23 mouse cellular contexts compared by ENCODE assay signal in the genomic region with DNA sequence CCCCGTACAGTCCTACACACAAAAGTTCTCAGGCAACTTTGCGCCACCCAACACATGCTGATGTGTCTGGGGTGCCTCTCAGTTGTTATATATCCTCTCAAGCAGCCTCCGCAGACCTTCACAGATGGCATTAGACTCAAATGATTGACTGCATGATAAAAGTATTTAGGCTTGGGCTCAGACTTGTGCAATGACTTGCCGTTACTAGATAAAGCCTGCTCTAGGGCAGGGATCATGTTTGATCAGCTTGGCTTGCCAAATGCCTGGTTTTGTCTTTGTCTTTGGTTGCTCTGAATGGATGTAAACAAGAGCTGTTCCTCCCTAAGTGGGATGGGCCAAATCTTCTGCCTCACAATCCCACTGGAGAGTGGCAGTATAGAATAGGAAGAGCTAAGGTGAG. TPM values are rescaled to one million over a fixed set of nuclear protein-coding genes. Genes with fewer than 3 reads are reported as not detected.
DNase-seq lines count a peak whose midpoint lies in the region; ATAC-seq and TF ChIP-seq lines count a peak whose summit lies in the region.
"Had no signal": no experiment of that assay in that cellular context is flagged by ENCODE, and none has a peak within 500 bp of the region (broad histone marks: within the 10 kb centered on the region; RNA-seq: fewer than 3 reads in every experiment).

No protein-coding gene starts in this region.

- no peak overlapping the region for H3K4me2 ChIP-seq in liver, embryonic 14.5 days (ENCODE audit: low read depth)
- H3K4me2 ChIP-seq in stomach, postnatal 0 days (replicated peaks; ENCODE audit: low read depth) = no peak overlapping the region
- no peak overlapping the region for H3K4me2 ChIP-seq in midbrain, embryonic 14.5 days (ENCODE audit: low read length)
- H3K4me2 ChIP-seq: heart, embryonic 11.5 days; lung, embryonic 14.5 days; midbrain, embryonic 11.5 days; neural tube, embryonic 12.5 days had no signal

- no peak for TF ChIP-seq CTCF in liver, embryonic 14.5 days (IDR thresholded peaks at IDR 0.05; ENCODE audit: low read depth)
- no peak for TF ChIP-seq CTCF in stomach, postnatal 0 days (IDR thresholded peaks at IDR 0.05; ENCODE audit: low read depth)

- peaks cover 6% of the 10 kb centered on the region for H3K27me3 ChIP-seq in liver, embryonic 14.5 days (ENCODE audit: control insufficient read depth, insufficient read depth, low read length)
- no peaks in the 10 kb centered on the region for H3K27me3 ChIP-seq in stomach, postnatal 0 days (ENCODE audit: control insufficient read depth, insufficient read depth, low read length)
- no peaks in the 10 kb centered on the region for H3K27me3 ChIP-seq in midbrain, embryonic 14.5 days (ENCODE audit: control insufficient read depth, insufficient read depth, low read length)
- H3K27me3 ChIP-seq: neural tube, embryonic 12.5 days had no signal

- peak; percentile 16 to 23 for DNase-seq in urinary bladder, adult 18-20 months (ENCODE audit: low spot score in 2 of 2)
- no peak for DNase-seq in urinary bladder, postnatal 25 days (ENCODE audit: low spot score)
- DNase-seq in ZHBTc4 (ENCODE audit: low read depth, low spot score) = peak; percentile 16
- DNase-seq in liver, embryonic 14.5 days (ENCODE audit: low read depth in 3 of 3, low spot score in 3 of 3) = peak in 2 of 3 experiments; percentile 10 to 20
- DNase-seq in stomach, postnatal 0 days (ENCODE audit: low spot score) = no peak
- DNase-seq in midbrain, embryonic 14.5 days = no peak
- no peak for DNase-seq in thymus, postnatal 0 days (ENCODE audit: low spot score)
- DNase-seq: cerebellum, adult 2 months; gastrocnemius, adult 2 months; heart, postnatal 10 days; kidney, adult 9 months; kidney, postnatal 36 days; lung, embryonic 14.5 days; lung, postnatal 36 days; right cerebral cortex, postnatal 4 days; thymus, postnatal 14 days had no signal

- no peaks in the 10 kb centered on the region for H3K9me3 ChIP-seq in liver, embryonic 14.5 days (ENCODE audit: control insufficient read depth, low read length)
- no peaks in the 10 kb centered on the region for H3K9me3 ChIP-seq in stomach, postnatal 0 days (ENCODE audit: control insufficient read depth, low read length)
- H3K9me3 ChIP-seq in midbrain, embryonic 14.5 days (ENCODE audit: control insufficient read depth, low read length) = no peaks in the 10 kb centered on the region
- H3K9me3 ChIP-seq: neural tube, embryonic 12.5 days had no signal

- no peak overlapping the region for H3K27ac ChIP-seq in liver, embryonic 14.5 days
- no peak overlapping the region for H3K27ac ChIP-seq in stomach, postnatal 0 days (replicated peaks)
- H3K27ac ChIP-seq in midbrain, embryonic 14.5 days (replicated peaks; ENCODE audit: low read depth, low read length) = no peak overlapping the region
- H3K27ac ChIP-seq: forebrain, embryonic 10.5 days; gastrocnemius, adult 2 months; neural tube, embryonic 12.5 days had no signal

- peaks cover 0 to 12% of the 10 kb centered on the region in 2 experiments; a peak in 2 of 4 replicates for H3K4me1 ChIP-seq in liver, embryonic 14.5 days (replicated peaks; ENCODE audit: control insufficient read depth in 2 of 2, insufficient read depth in 2 of 2, low read length in 1 of 2)
- no peaks in the 10 kb centered on the region for H3K4me1 ChIP-seq in stomach, postnatal 0 days (replicated peaks; ENCODE audit: control insufficient read depth, insufficient read depth)
- peaks cover 4% of the 10 kb centered on the region; the same call in 1 of the 2 replicates for H3K4me1 ChIP-seq in midbrain, embryonic 14.5 days (ENCODE audit: control insufficient read depth, insufficient read depth, low read length)

- no peak overlapping the region for H3K4me3 ChIP-seq in liver, embryonic 14.5 days (ENCODE audit: insufficient read depth in 1 of 2, low read depth in 2 of 2, low read length in 2 of 2)
- H3K4me3 ChIP-seq in stomach, postnatal 0 days (ENCODE audit: low read depth, low read length) = no peak overlapping the region
- H3K4me3 ChIP-seq in midbrain, embryonic 14.5 days (replicated peaks; ENCODE audit: low read depth, low read length) = no peak overlapping the region
- H3K4me3 ChIP-seq: forebrain, embryonic 10.5 days; gastrocnemius, adult 2 months; neural tube, embryonic 12.5 days had no signal

- WGBS in liver, embryonic 14.5 days (ENCODE audit: insufficient replicate concordance) = 34% methylated on average over 4 of the region's 4 CpGs
- 60% methylated on average over 4 of the region's 4 CpGs for WGBS in stomach, postnatal 0 days
- 77% methylated on average over 4 of the region's 4 CpGs for WGBS in midbrain, embryonic 14.5 days

- H3K9ac ChIP-seq in liver, embryonic 14.5 days (replicated peaks) = no peak overlapping the region
- H3K9ac ChIP-seq in stomach, postnatal 0 days (ENCODE audit: low read length) = no peak overlapping the region
- H3K9ac ChIP-seq in midbrain, embryonic 14.5 days (replicated peaks; ENCODE audit: low read length) = no peak overlapping the region
- H3K9ac ChIP-seq: lung, embryonic 14.5 days; neural tube, embryonic 12.5 days had no signal

- H3K36me3 ChIP-seq in liver, embryonic 14.5 days (replicated peaks; ENCODE audit: control insufficient read depth, insufficient read depth, low read depth) = no peaks in the 10 kb centered on the region
- no peaks in the 10 kb centered on the region for H3K36me3 ChIP-seq in stomach, postnatal 0 days (ENCODE audit: control insufficient read depth, insufficient read depth, low read length)
- H3K36me3 ChIP-seq in midbrain, embryonic 14.5 days (ENCODE audit: control insufficient read depth, insufficient read depth, low read length) = no peaks in the 10 kb centered on the region
- H3K36me3 ChIP-seq: forebrain, embryonic 10.5 days; G1E; neural tube, embryonic 12.5 days had no signal

- peak; percentile 62 for ATAC-seq in liver, embryonic 14.5 days (ENCODE audit: insufficient read depth)
- ATAC-seq in stomach, postnatal 0 days (ENCODE audit: low FRiP score, low TSS enrichment) = 0 out of 2 replicates have a peak, but pooled peaks have one; percentile 32
- no peak for ATAC-seq in midbrain, embryonic 14.5 days (ENCODE audit: low FRiP score, low TSS enrichment)

- no peak for TF ChIP-seq EP300 in liver, embryonic 14.5 days (IDR thresholded peaks at IDR 0.05; ENCODE audit: low read depth)
- TF ChIP-seq EP300 in stomach, postnatal 0 days (optimal IDR thresholded peaks at IDR 0.05) = no peak

RNA-seq across cellular contexts. Expression of gene Gm21915, which starts 57.2 kb away (rescaled TPM):
- polyA plus RNA-seq in liver, embryonic 14.5 days (2012; rRNA removed) = not detected in 2 replicates
- not detected in 2 replicates for polyA plus RNA-seq in liver, embryonic 14.5 days (2014; fragmentation: Nextera tagmentation; extraction: Ambion mirVana)
- polyA plus RNA-seq in stomach, postnatal 0 days (2015; fragmentation: Nextera tagmentation; extraction: Ambion mirVana) = not detected in 2 replicates
- not detected in 2 replicates for polyA plus RNA-seq in midbrain, embryonic 14.5 days (2014; fragmentation: Nextera tagmentation; extraction: Ambion mirVana)
- polyA plus RNA-seq in thymus, postnatal 0 days (2015; fragmentation: Nextera tagmentation; extraction: Ambion mirVana) = not detected in 2 replicates
- polyA plus RNA-seq: cerebellum, adult 2 months; forebrain, embryonic 10.5 days; G1E; heart, embryonic 11.5 days; hindbrain, embryonic 11.5 days; limb, embryonic 11.5 days; lung, embryonic 14.5 days; midbrain, embryonic 11.5 days; neural tube, embryonic 12.5 days had no signal

Comparison
In these comparisons a context has a peak if more than half of its experiments do, and no peak if none do; other contexts are left out.
1. DNase-seq: peak in urinary bladder, adult 18-20 months (2 of 2), ZHBTc4 (single experiment) and liver, embryonic 14.5 days (2 of 3); none in urinary bladder, postnatal 25 days (single experiment), stomach, postnatal 0 days (single experiment), midbrain, embryonic 14.5 days (single experiment) and thymus, postnatal 0 days (single experiment).